Comparison of ENCODE assay signal across 30 mouse cellular contexts in genomic region chr10:25877731-25878130, GRCm38 (mm10).
DNase-seq lines count a peak whose midpoint lies in the region; ATAC-seq and TF ChIP-seq lines count a peak whose summit lies in the region.
"Had no signal": no experiment of that assay in that cellular context is flagged by ENCODE, and none has a peak within 500 bp of the region (broad histone marks: within the 10 kb centered on the region; RNA-seq: fewer than 3 reads in every experiment).

No protein-coding gene starts in this region.

- no peak overlapping the region for H3K4me3 ChIP-seq in forebrain, embryonic 14.5 days (ENCODE audit: low read depth, low read length)
- H3K4me3 ChIP-seq in forebrain, embryonic 15.5 days = no peak overlapping the region
- no peak overlapping the region for H3K4me3 ChIP-seq in midbrain, embryonic 14.5 days (replicated peaks; ENCODE audit: low read depth, low read length)
- H3K4me3 ChIP-seq in midbrain, embryonic 16.5 days (ENCODE audit: low read depth, low read length) = no peak overlapping the region
- H3K4me3 ChIP-seq in intestine, postnatal 0 days (ENCODE audit: low read depth, low read length) = no peak overlapping the region
- H3K4me3 ChIP-seq: embryonic facial prominence, embryonic 12.5 days; forebrain, embryonic 10.5 days; gastrocnemius, adult 2 months; heart, adult 2 months; heart, embryonic 12.5 days; hindbrain, embryonic 15.5 days; layer of hippocampus, adult 2 months; left cerebral cortex, adult 2 months; limb, embryonic 13.5 days; lung, embryonic 15.5 days had no signal

- peak; percentile 41 for DNase-seq in embryo, embryonic 10.5 days (ENCODE audit: low spot score)
- DNase-seq in embryo, embryonic 9.5 days (ENCODE audit: extremely low spot score) = no peak
- DNase-seq in forebrain, embryonic 14.5 days (ENCODE audit: low spot score) = peak; percentile 19
- DNase-seq in midbrain, embryonic 14.5 days = peak; percentile 22
- DNase-seq in left cerebral cortex, adult 9 months (ENCODE audit: low spot score in 2 of 2) = no peak
- DNase-seq: adrenal gland, adult 8-10 months; cerebellum, adult 11 months; cerebellum, adult 9-10 months; cerebellum, postnatal 36 days; gastrocnemius, adult 2 months; heart, adult 2 months; kidney, adult 2 months; kidney, postnatal 36 days; right cerebral cortex, adult 18-20 months; right cerebral cortex, postnatal 4 days; thymus, adult 2 months; thymus, postnatal 36 days had no signal

- 60% methylated on average over 2 of the region's 2 CpGs for WGBS in forebrain, embryonic 14.5 days
- 39% methylated on average over 2 of the region's 2 CpGs for WGBS in forebrain, embryonic 15.5 days
- WGBS in midbrain, embryonic 14.5 days = 31% methylated on average over 2 of the region's 2 CpGs
- WGBS in midbrain, embryonic 16.5 days = 12% methylated on average over 2 of the region's 2 CpGs
- WGBS in intestine, postnatal 0 days = 87% methylated on average over 2 of the region's 2 CpGs

- no peak for TF ChIP-seq CTCF in intestine, postnatal 0 days (IDR thresholded peaks at IDR 0.05; ENCODE audit: low read depth)

- no peak for ATAC-seq in forebrain, embryonic 14.5 days
- no peak for ATAC-seq in forebrain, embryonic 15.5 days (replicated peaks)
- ATAC-seq in midbrain, embryonic 14.5 days (ENCODE audit: low FRiP score, low TSS enrichment) = no peak
- ATAC-seq in midbrain, embryonic 16.5 days = no peak
- ATAC-seq in intestine, postnatal 0 days = no peak

- H3K9ac ChIP-seq in forebrain, embryonic 14.5 days (ENCODE audit: low read length) = no peak overlapping the region
- H3K9ac ChIP-seq in forebrain, embryonic 15.5 days (replicated peaks) = no peak overlapping the region
- H3K9ac ChIP-seq in midbrain, embryonic 14.5 days (replicated peaks; ENCODE audit: low read length) = no peak overlapping the region
- no peak overlapping the region for H3K9ac ChIP-seq in midbrain, embryonic 16.5 days (ENCODE audit: low read depth, low read length)
- no peak overlapping the region for H3K9ac ChIP-seq in intestine, postnatal 0 days (ENCODE audit: low read depth, low read length)
- H3K9ac ChIP-seq: embryonic facial prominence, embryonic 12.5 days; heart, embryonic 12.5 days; hindbrain, embryonic 15.5 days; limb, embryonic 13.5 days; lung, embryonic 15.5 days had no signal

- H3K4me2 ChIP-seq in forebrain, embryonic 14.5 days (ENCODE audit: low read length) = no peak overlapping the region
- H3K4me2 ChIP-seq in forebrain, embryonic 15.5 days (replicated peaks) = no peak overlapping the region
- no peak overlapping the region for H3K4me2 ChIP-seq in midbrain, embryonic 14.5 days (ENCODE audit: low read length)
- H3K4me2 ChIP-seq in midbrain, embryonic 16.5 days (ENCODE audit: low read length) = no peak overlapping the region
- H3K4me2 ChIP-seq in intestine, postnatal 0 days (replicated peaks; ENCODE audit: low read depth) = no peak overlapping the region
- H3K4me2 ChIP-seq: embryonic facial prominence, embryonic 12.5 days; heart, embryonic 12.5 days; hindbrain, embryonic 15.5 days; limb, embryonic 13.5 days; liver, embryonic 11.5 days; lung, embryonic 15.5 days had no signal

- no peak overlapping the region for H3K27ac ChIP-seq in forebrain, embryonic 14.5 days (ENCODE audit: low read depth, low read length)
- no peak overlapping the region for H3K27ac ChIP-seq in forebrain, embryonic 15.5 days (replicated peaks)
- H3K27ac ChIP-seq in midbrain, embryonic 14.5 days (replicated peaks; ENCODE audit: low read depth, low read length) = no peak overlapping the region
- H3K27ac ChIP-seq in midbrain, embryonic 16.5 days (ENCODE audit: low read length) = no peak overlapping the region
- no peak overlapping the region for H3K27ac ChIP-seq in intestine, postnatal 0 days (ENCODE audit: low read depth, low read length)
- H3K27ac ChIP-seq: embryonic facial prominence, embryonic 12.5 days; forebrain, embryonic 10.5 days; gastrocnemius, adult 2 months; heart, adult 2 months; hindbrain, embryonic 15.5 days; layer of hippocampus, adult 2 months; left cerebral cortex, adult 2 months; limb, embryonic 13.5 days; lung, embryonic 15.5 days had no signal

- no peaks in the 10 kb centered on the region for H3K4me1 ChIP-seq in forebrain, embryonic 14.5 days (ENCODE audit: control insufficient read depth, insufficient read depth, low read length)
- no peaks in the 10 kb centered on the region for H3K4me1 ChIP-seq in forebrain, embryonic 15.5 days
- peaks cover 7% of the 10 kb centered on the region; the same call in 1 of the 2 replicates for H3K4me1 ChIP-seq in midbrain, embryonic 14.5 days (ENCODE audit: control insufficient read depth, insufficient read depth, low read length)
- H3K4me1 ChIP-seq in midbrain, embryonic 16.5 days (ENCODE audit: control insufficient read depth, insufficient read depth, low read length) = 0 out of 2 replicates have a peak, but pooled peaks cover 4% of the 10 kb centered on the region
- H3K4me1 ChIP-seq in intestine, postnatal 0 days (replicated peaks; ENCODE audit: control insufficient read depth, insufficient read depth, low read length) = no peaks in the 10 kb centered on the region
- H3K4me1 ChIP-seq: hindbrain, embryonic 15.5 days; lung, embryonic 15.5 days had no signal

- no peaks in the 10 kb centered on the region for H3K9me3 ChIP-seq in forebrain, embryonic 14.5 days (replicated peaks; ENCODE audit: control insufficient read depth, low read length)
- H3K9me3 ChIP-seq in forebrain, embryonic 15.5 days = no peaks in the 10 kb centered on the region
- no peaks in the 10 kb centered on the region for H3K9me3 ChIP-seq in midbrain, embryonic 14.5 days (ENCODE audit: control insufficient read depth, low read length)
- H3K9me3 ChIP-seq in midbrain, embryonic 16.5 days (replicated peaks; ENCODE audit: control insufficient read depth, low read length, poor library complexity, severe bottlenecking) = no peaks in the 10 kb centered on the region
- no peaks in the 10 kb centered on the region for H3K9me3 ChIP-seq in intestine, postnatal 0 days (ENCODE audit: control insufficient read depth)
- H3K9me3 ChIP-seq: embryonic facial prominence, embryonic 12.5 days; forebrain, embryonic 10.5 days; heart, embryonic 12.5 days; hindbrain, embryonic 15.5 days; limb, embryonic 13.5 days; lung, embryonic 15.5 days had no signal

- H3K27me3 ChIP-seq in forebrain, embryonic 14.5 days (replicated peaks; ENCODE audit: control insufficient read depth, insufficient read depth, low read length) = no peaks in the 10 kb centered on the region
- no peaks in the 10 kb centered on the region for H3K27me3 ChIP-seq in forebrain, embryonic 15.5 days
- H3K27me3 ChIP-seq in midbrain, embryonic 14.5 days (ENCODE audit: control insufficient read depth, insufficient read depth, low read length) = no peaks in the 10 kb centered on the region
- no peaks in the 10 kb centered on the region for H3K27me3 ChIP-seq in midbrain, embryonic 16.5 days (ENCODE audit: control insufficient read depth, insufficient read depth, low read depth, low read length)
- H3K27me3 ChIP-seq in intestine, postnatal 0 days (replicated peaks; ENCODE audit: control insufficient read depth, insufficient read depth, low read length) = no peaks in the 10 kb centered on the region
- H3K27me3 ChIP-seq: CH12.LX; embryonic facial prominence, embryonic 12.5 days; heart, embryonic 12.5 days; hindbrain, embryonic 15.5 days; limb, embryonic 13.5 days; lung, embryonic 15.5 days had no signal

- H3K36me3 ChIP-seq in forebrain, embryonic 14.5 days (ENCODE audit: control insufficient read depth, insufficient read depth, low read length) = no peaks in the 10 kb centered on the region
- H3K36me3 ChIP-seq in forebrain, embryonic 15.5 days = no peaks in the 10 kb centered on the region
- no peaks in the 10 kb centered on the region for H3K36me3 ChIP-seq in midbrain, embryonic 14.5 days (ENCODE audit: control insufficient read depth, insufficient read depth, low read length)
- H3K36me3 ChIP-seq in midbrain, embryonic 16.5 days (ENCODE audit: control insufficient read depth, insufficient read depth, low read length) = no peaks in the 10 kb centered on the region
- H3K36me3 ChIP-seq in intestine, postnatal 0 days (ENCODE audit: control insufficient read depth, insufficient read depth) = no peaks in the 10 kb centered on the region
- H3K36me3 ChIP-seq: embryonic facial prominence, embryonic 12.5 days; forebrain, embryonic 10.5 days; heart, embryonic 12.5 days; hindbrain, embryonic 15.5 days; limb, embryonic 13.5 days; lung, embryonic 15.5 days had no signal

Comparison
In these comparisons a context has a peak if more than half of its experiments do, and no peak if none do; other contexts are left out.
1. DNase-seq: peak in embryo, embryonic 10.5 days (single experiment), forebrain, embryonic 14.5 days (single experiment) and midbrain, embryonic 14.5 days (single experiment); none in embryo, embryonic 9.5 days (single experiment) and left cerebral cortex, adult 9 months (0 of 2).